Mouse (Mus musculus) thymus, postnatal 36 days (tissue): ENCODE measurements around the gene Cdan1.
"Not testable (repeated sequence)": the region's sequence is repeated elsewhere in the genome, so short reads cannot be mapped to it uniquely, and the experiment has no call there.

Experiments used
- DNase-seq, 2 experiments: peaks; one replicate each; pipeline ENCODE4 v3.0.0; 2022; ENCODE audit warnings: mixed read lengths in 2 of 2

The Cdan1 gene

GRCm38 (mm10) chr2:120745496-120745895 lies 104.4 kb downstream of the Cdan1 start:
- no peak for DNase-seq

GRCm38 (mm10) chr2:120731877-120732530 lies 117.9 kb downstream of the Cdan1 start:
- no peak for DNase-seq

GRCm38 (mm10) chr2:120731167-120731862 lies 118.6 kb downstream of the Cdan1 start:
- peak; percentile 93 to 95 for DNase-seq

- DNase-seq: peak; percentile 48 to 66
Observed at GRCm38 (mm10) chr2:120730639-120731166, 119.2 kb downstream of the Cdan1 start.

GRCm38 (mm10) chr2:120729775-120730585 lies 119.9 kb downstream of the Cdan1 start:
- peak; percentile 22 to 44 for DNase-seq

GRCm38 (mm10) chr2:120724176-120724575 lies 125.8 kb downstream of the Cdan1 start:
- DNase-seq: no peak

GRCm38 (mm10) chr2:120723621-120724020 lies 126.3 kb downstream of the Cdan1 start:
- no peak for DNase-seq

- DNase-seq: no peak
Observed at GRCm38 (mm10) chr2:120722491-120722890, 127.4 kb downstream of the Cdan1 start.

- DNase-seq: no peak
Observed at GRCm38 (mm10) chr2:120721911-120722310, 128.0 kb downstream of the Cdan1 start.

- no peak for DNase-seq
Observed at GRCm38 (mm10) chr2:120720821-120721220, 129.1 kb downstream of the Cdan1 start.

GRCm38 (mm10) chr2:120718496-120718895 lies 131.4 kb downstream of the Cdan1 start:
- DNase-seq: no peak

GRCm38 (mm10) chr2:120713441-120713840 lies 136.5 kb downstream of the Cdan1 start:
- DNase-seq: no peak

GRCm38 (mm10) chr2:120710948-120711347 lies 139.0 kb downstream of the Cdan1 start:
- no peak for DNase-seq

- DNase-seq: peak; percentile 47 to 68
Observed at GRCm38 (mm10) chr2:120710154-120710553, 139.8 kb downstream of the Cdan1 start.

- DNase-seq: peak in 1 of 2 experiments; percentile 45
Observed at GRCm38 (mm10) chr2:120707041-120707440, 142.9 kb downstream of the Cdan1 start.

- DNase-seq: no peak
Observed at GRCm38 (mm10) chr2:120702675-120703074, 147.3 kb downstream of the Cdan1 start.

- DNase-seq: no peak
Observed at GRCm38 (mm10) chr2:120700379-120700885, 149.5 kb downstream of the Cdan1 start.

GRCm38 (mm10) chr2:120697767-120698166 lies 152.2 kb downstream of the Cdan1 start:
- DNase-seq: no peak

- DNase-seq: not testable (repeated sequence)
Observed at GRCm38 (mm10) chr2:120681151-120681550, 168.8 kb downstream of the Cdan1 start.

GRCm38 (mm10) chr2:120670253-120670652 lies 179.7 kb downstream of the Cdan1 start:
- DNase-seq: no peak

- DNase-seq: no peak
Observed at GRCm38 (mm10) chr2:120667446-120667845, 182.5 kb downstream of the Cdan1 start.
